Mouse (Mus musculus): Measurements from ENCODE around the gene Uba2. TPM values are rescaled to one million over a fixed set of nuclear protein-coding genes. Genes with fewer than 3 reads are reported as not detected.

Uba2 gene
- polyA plus RNA-seq, 1 experiment from 2014 or later = 187 TPM

GRCm38 (mm10) chr7:34157994-34158393 is 11.4 kb downstream of the Uba2 start:
- WGBS = 94% methylated on average over 3 of the region's 3 CpGs
- Histone ChIP-seq H3K4me1 (replicated peaks; ENCODE audit: control insufficient read depth, insufficient read depth, low read length) (no peaks in the 10 kb centered on the region), H3K27ac (ENCODE audit: low read depth) (no peak overlapping the region), H3K4me3 (ENCODE audit: low read depth, low read length) (no peak overlapping the region), H3K9ac (ENCODE audit: low read length) (no peak overlapping the region), H3K9me3 (ENCODE audit: control insufficient read depth, low read length) (no peaks in the 10 kb centered on the region), H3K36me3 (ENCODE audit: control insufficient read depth, insufficient read depth, low read length) (peaks cover 100% of the 10 kb centered on the region), H3K4me2 (ENCODE audit: low read length) (no peak overlapping the region), H3K27me3 (replicated peaks; ENCODE audit: control insufficient read depth, insufficient read depth, low read length) (no peaks in the 10 kb centered on the region)
- ATAC-seq (replicated peaks; ENCODE audit: low FRiP score, low TSS enrichment, low read depth) = no peak
- no peak for DNase-seq (ENCODE audit: low spot score)

- Histone ChIP-seq H3K4me3 (ENCODE audit: low read depth, low read length) (no peak overlapping the region), H3K4me2 (ENCODE audit: low read length) (no peak overlapping the region), H3K36me3 (ENCODE audit: control insufficient read depth, insufficient read depth, low read length) (peaks cover 100% of the 10 kb centered on the region), H3K9ac (ENCODE audit: low read length) (no peak overlapping the region), H3K4me1 (replicated peaks; ENCODE audit: control insufficient read depth, insufficient read depth, low read length) (no peaks in the 10 kb centered on the region), H3K9me3 (ENCODE audit: control insufficient read depth, low read length) (peaks cover 4% of the 10 kb centered on the region; the same call in 1 of the 2 replicates), H3K27me3 (replicated peaks; ENCODE audit: control insufficient read depth, insufficient read depth, low read length) (no peaks in the 10 kb centered on the region), H3K27ac (ENCODE audit: low read depth) (no peak overlapping the region)
- DNase-seq (ENCODE audit: low spot score) (no peak), ATAC-seq (replicated peaks; ENCODE audit: low FRiP score, low TSS enrichment, low read depth) (no peak)
- 81% methylated on average over 4 of the region's 4 CpGs for WGBS
Observed at GRCm38 (mm10) chr7:34147193-34147592, 22.2 kb downstream of the Uba2 start.

- 96% methylated on average over 13 of the region's 13 CpGs for WGBS
- no peaks in the 10 kb centered on the region for H3K27me3 ChIP-seq (replicated peaks; ENCODE audit: control insufficient read depth, insufficient read depth, low read length)
- H3K27ac ChIP-seq (ENCODE audit: low read depth) = no peak overlapping the region
- DNase-seq (ENCODE audit: low spot score) (no peak), ATAC-seq (replicated peaks; ENCODE audit: low FRiP score, low TSS enrichment, low read depth) (no peak)
- no peaks in the 10 kb centered on the region for H3K9me3 ChIP-seq (ENCODE audit: control insufficient read depth, low read length)
- H3K36me3 ChIP-seq (ENCODE audit: control insufficient read depth, insufficient read depth, low read length) = peaks cover 63% of the 10 kb centered on the region
- H3K9ac ChIP-seq (ENCODE audit: low read length) = no peak overlapping the region
- H3K4me3 ChIP-seq (ENCODE audit: low read depth, low read length) = no peak overlapping the region
- H3K4me2 ChIP-seq (ENCODE audit: low read length) = no peak overlapping the region
- no peaks in the 10 kb centered on the region for H3K4me1 ChIP-seq (replicated peaks; ENCODE audit: control insufficient read depth, insufficient read depth, low read length)
Observed at GRCm38 (mm10) chr7:34141123-34141522, 28.3 kb downstream of the Uba2 start.

- Histone ChIP-seq H3K4me1 (replicated peaks; ENCODE audit: control insufficient read depth, insufficient read depth, low read length) (no peaks in the 10 kb centered on the region), H3K4me3 (ENCODE audit: low read depth, low read length) (no peak overlapping the region), H3K9ac (ENCODE audit: low read length) (no peak overlapping the region), H3K36me3 (ENCODE audit: control insufficient read depth, insufficient read depth, low read length) (peaks cover 46% of the 10 kb centered on the region), H3K27me3 (replicated peaks; ENCODE audit: control insufficient read depth, insufficient read depth, low read length) (no peaks in the 10 kb centered on the region), H3K27ac (ENCODE audit: low read depth) (no peak overlapping the region), H3K4me2 (ENCODE audit: low read length) (no peak overlapping the region), H3K9me3 (ENCODE audit: control insufficient read depth, low read length) (no peaks in the 10 kb centered on the region)
- 85% methylated on average over 6 of the region's 6 CpGs for WGBS
- no peak for DNase-seq (ENCODE audit: low spot score)
- ATAC-seq (replicated peaks; ENCODE audit: low FRiP score, low TSS enrichment, low read depth) = peak; percentile 38; the same call in 1 of the 2 replicates
Observed at GRCm38 (mm10) chr7:34139493-34139892, 29.9 kb downstream of the Uba2 start.

- ATAC-seq (replicated peaks; ENCODE audit: low FRiP score, low TSS enrichment, low read depth) = no peak
- peaks cover 19% of the 10 kb centered on the region for H3K4me1 ChIP-seq (replicated peaks; ENCODE audit: control insufficient read depth, insufficient read depth, low read length)
- H3K27me3 ChIP-seq (replicated peaks; ENCODE audit: control insufficient read depth, insufficient read depth, low read length) = no peaks in the 10 kb centered on the region
- no peak overlapping the region for H3K4me2 ChIP-seq (ENCODE audit: low read length)
- no peaks in the 10 kb centered on the region for H3K36me3 ChIP-seq (ENCODE audit: control insufficient read depth, insufficient read depth, low read length)
- DNase-seq (ENCODE audit: low spot score) = no peak
- H3K9ac ChIP-seq (ENCODE audit: low read length) = no peak overlapping the region
- no peak overlapping the region for H3K27ac ChIP-seq (ENCODE audit: low read depth)
- 60% methylated on average over 2 of the region's 2 CpGs for WGBS
- no peaks in the 10 kb centered on the region for H3K9me3 ChIP-seq (ENCODE audit: control insufficient read depth, low read length)
- H3K4me3 ChIP-seq (ENCODE audit: low read depth, low read length) = no peak overlapping the region
Observed at GRCm38 (mm10) chr7:34134336-34134735, 35.1 kb downstream of the Uba2 start.

GRCm38 (mm10) chr7:34133117-34133762 is 36.2 kb downstream of the Uba2 start, which contains the start of gene Wtip:
Gene Wtip (minus strand): TSS chr7:34133268.
- H3K9me3 ChIP-seq (ENCODE audit: control insufficient read depth, low read length) = no peaks in the 10 kb centered on the region
- peak; percentile 85 for DNase-seq (ENCODE audit: low spot score)
- peak within 1 kb of the TSS; percentile 68 for H3K4me2 ChIP-seq (ENCODE audit: low read length)
- ATAC-seq (replicated peaks; ENCODE audit: low FRiP score, low TSS enrichment, low read depth) = peak; percentile 89
- WGBS = 2% methylated on average over 48 of the region's 65 CpGs
- H3K36me3 ChIP-seq (ENCODE audit: control insufficient read depth, insufficient read depth, low read length) = 0 out of 2 replicates have a peak, but pooled peaks cover 4% of the 10 kb centered on the region
- peak within 1 kb of the TSS; percentile 71 for H3K4me3 ChIP-seq (ENCODE audit: low read depth, low read length)
- H3K9ac ChIP-seq (ENCODE audit: low read length) = peak within 1 kb of the TSS; percentile 96
- no peaks in the 10 kb centered on the region for H3K27me3 ChIP-seq (replicated peaks; ENCODE audit: control insufficient read depth, insufficient read depth, low read length)
- H3K27ac ChIP-seq (ENCODE audit: low read depth) = peak within 1 kb of the TSS; percentile 84
- peaks cover 19% of the 10 kb centered on the region for H3K4me1 ChIP-seq (replicated peaks; ENCODE audit: control insufficient read depth, insufficient read depth, low read length)

- Histone ChIP-seq H3K27ac (ENCODE audit: low read depth) (peak overlapping the region; percentile 84), H3K4me2 (ENCODE audit: low read length) (peak overlapping the region; percentile 68), H3K9ac (ENCODE audit: low read length) (peak overlapping the region; percentile 96), H3K4me1 (replicated peaks; ENCODE audit: control insufficient read depth, insufficient read depth, low read length) (peaks cover 19% of the 10 kb centered on the region), H3K36me3 (ENCODE audit: control insufficient read depth, insufficient read depth, low read length) (0 out of 2 replicates have a peak, but pooled peaks cover 4% of the 10 kb centered on the region), H3K9me3 (ENCODE audit: control insufficient read depth, low read length) (no peaks in the 10 kb centered on the region), H3K27me3 (replicated peaks; ENCODE audit: control insufficient read depth, insufficient read depth, low read length) (no peaks in the 10 kb centered on the region), H3K4me3 (ENCODE audit: low read depth, low read length) (peak overlapping the region; percentile 71)
- ATAC-seq (replicated peaks; ENCODE audit: low FRiP score, low TSS enrichment, low read depth) = peak; percentile 64
- peak; percentile 68 for DNase-seq (ENCODE audit: low spot score)
- WGBS = under 1% methylated on average over 63 of the region's 116 CpGs
Observed at GRCm38 (mm10) chr7:34132355-34133079, 36.9 kb downstream of the Uba2 start.

GRCm38 (mm10) chr7:34131959-34132354 is 37.4 kb downstream of the Uba2 start:
- ATAC-seq (replicated peaks; ENCODE audit: low FRiP score, low TSS enrichment, low read depth) = peak; percentile 22
- Histone ChIP-seq H3K4me3 (ENCODE audit: low read depth, low read length) (peak overlapping the region; percentile 71), H3K27ac (ENCODE audit: low read depth) (no peak overlapping the region), H3K36me3 (ENCODE audit: control insufficient read depth, insufficient read depth, low read length) (0 out of 2 replicates have a peak, but pooled peaks cover 4% of the 10 kb centered on the region), H3K27me3 (replicated peaks; ENCODE audit: control insufficient read depth, insufficient read depth, low read length) (no peaks in the 10 kb centered on the region), H3K9ac (ENCODE audit: low read length) (peak overlapping the region; percentile 96), H3K4me2 (ENCODE audit: low read length) (peak overlapping the region; percentile 68), H3K9me3 (ENCODE audit: control insufficient read depth, low read length) (no peaks in the 10 kb centered on the region), H3K4me1 (replicated peaks; ENCODE audit: control insufficient read depth, insufficient read depth, low read length) (peaks cover 19% of the 10 kb centered on the region)
- 3% methylated on average over 3 of the region's 3 CpGs for WGBS
- peak; percentile 65 for DNase-seq (ENCODE audit: low spot score)
